Mouse (Mus musculus) brain, adult 2 months (tissue): Measurements from ENCODE around the gene Snrnp25.
A peak's percentile ranks its signal among the peaks of the same experiment; 100 is the strongest.
"Not testable (repeated sequence)": the region's sequence is repeated elsewhere in the genome, so short reads cannot be mapped to it uniquely, and the experiment has no call there.

Experiments
- DNase-seq: peaks from one replicate; pipeline ENCODE4 v3.0.0; 2011; ENCODE audit warnings: low read depth, low spot score

Snrnp25 gene

GRCm38 (mm10) chr11:32194626-32195025, 10.6 kb upstream of the Snrnp25 start:
- no peak for DNase-seq

GRCm38 (mm10) chr11:32195867-32196540, 9.2 kb upstream of the Snrnp25 start:
- DNase-seq: no peak

GRCm38 (mm10) chr11:32196727-32197126, 8.5 kb upstream of the Snrnp25 start:
- no peak for DNase-seq

- no peak for DNase-seq
Measured at GRCm38 (mm10) chr11:32197766-32198165, 7.4 kb upstream of the Snrnp25 start.

- DNase-seq: no peak
Measured at GRCm38 (mm10) chr11:32198256-32198955, 6.8 kb upstream of the Snrnp25 start.

- no peak for DNase-seq
Measured at GRCm38 (mm10) chr11:32199230-32199629, 6.0 kb upstream of the Snrnp25 start.

GRCm38 (mm10) chr11:32200075-32200601, 5.1 kb upstream of the Snrnp25 start, which contains the start of gene Il9r:
Il9r (minus strand) TSS chr11:32200279.
- no peak for DNase-seq

GRCm38 (mm10) chr11:32200992-32201391, 4.2 kb upstream of the Snrnp25 start:
- DNase-seq: not testable (repeated sequence)

- no peak for DNase-seq
Measured at GRCm38 (mm10) chr11:32201922-32202685, 3.1 kb upstream of the Snrnp25 start.

- DNase-seq: no peak
Measured at GRCm38 (mm10) chr11:32210623-32211022, 5.4 kb downstream of the Snrnp25 start.

GRCm38 (mm10) chr11:32215372-32216162, 10.4 kb downstream of the Snrnp25 start:
- no peak for DNase-seq

GRCm38 (mm10) chr11:32216851-32217250, 11.6 kb downstream of the Snrnp25 start:
- peak; percentile 93 for DNase-seq

GRCm38 (mm10) chr11:32218501-32219050, 13.4 kb downstream of the Snrnp25 start:
- DNase-seq: peak; percentile 39

GRCm38 (mm10) chr11:32219287-32219686, 14.1 kb downstream of the Snrnp25 start:
- peak; percentile 53 for DNase-seq

GRCm38 (mm10) chr11:32220607-32221224, 15.5 kb downstream of the Snrnp25 start:
- DNase-seq: no peak

GRCm38 (mm10) chr11:32221225-32221950, 16.2 kb downstream of the Snrnp25 start:
- DNase-seq: no peak

- no peak for DNase-seq
Measured at GRCm38 (mm10) chr11:32221951-32222409, 16.8 kb downstream of the Snrnp25 start, which contains the start of gene Rhbdf1. Rhbdf1 (minus strand) TSS chr11:32222300.

GRCm38 (mm10) chr11:32222570-32223194, 17.5 kb downstream of the Snrnp25 start:
- peak; percentile 50 for DNase-seq

- no peak for DNase-seq
Measured at GRCm38 (mm10) chr11:32223297-32223967, 18.2 kb downstream of the Snrnp25 start.
